Mouse (Mus musculus): ENCODE measurements around the gene Slc25a11. TPM values are rescaled to one million over a fixed set of nuclear protein-coding genes. Genes with fewer than 3 reads are reported as not detected.

The Slc25a11 gene
- polyA plus RNA-seq, 1 experiment from 2014 or later: 143 TPM

- 67% methylated on average over 14 of the region's 14 CpGs for WGBS (ENCODE audit: insufficient replicate concordance)
- H3K27ac ChIP-seq (ENCODE audit: low read depth): no peak overlapping the region
- TF ChIP-seq CTCF (IDR thresholded peaks at IDR 0.05; ENCODE audit: low read depth) (peak; percentile 95), EP300 (IDR thresholded peaks at IDR 0.05; ENCODE audit: low read depth) (no peak)
- no peak overlapping the region for H3K9ac ChIP-seq (replicated peaks)
- ATAC-seq (peak; percentile 61), DNase-seq (peak; percentile 79)
- peaks cover 29% of the 10 kb centered on the region for H3K36me3 ChIP-seq (replicated peaks; ENCODE audit: insufficient read depth, low read length)
- no peak overlapping the region for H3K4me2 ChIP-seq (ENCODE audit: low read depth, low read length)
- no peaks in the 10 kb centered on the region for H3K4me1 ChIP-seq (ENCODE audit: insufficient read depth)
- H3K9me3 ChIP-seq (ENCODE audit: low read length): no peaks in the 10 kb centered on the region
- no peak overlapping the region for H3K4me3 ChIP-seq (ENCODE audit: low read depth, low read length)
- H3K27me3 ChIP-seq (ENCODE audit: insufficient read depth, low read length): no peaks in the 10 kb centered on the region
These were observed 42.2 kb downstream of the Slc25a11 start for GRCm38 (mm10) chr11:70605024-70605566.

DNA sequence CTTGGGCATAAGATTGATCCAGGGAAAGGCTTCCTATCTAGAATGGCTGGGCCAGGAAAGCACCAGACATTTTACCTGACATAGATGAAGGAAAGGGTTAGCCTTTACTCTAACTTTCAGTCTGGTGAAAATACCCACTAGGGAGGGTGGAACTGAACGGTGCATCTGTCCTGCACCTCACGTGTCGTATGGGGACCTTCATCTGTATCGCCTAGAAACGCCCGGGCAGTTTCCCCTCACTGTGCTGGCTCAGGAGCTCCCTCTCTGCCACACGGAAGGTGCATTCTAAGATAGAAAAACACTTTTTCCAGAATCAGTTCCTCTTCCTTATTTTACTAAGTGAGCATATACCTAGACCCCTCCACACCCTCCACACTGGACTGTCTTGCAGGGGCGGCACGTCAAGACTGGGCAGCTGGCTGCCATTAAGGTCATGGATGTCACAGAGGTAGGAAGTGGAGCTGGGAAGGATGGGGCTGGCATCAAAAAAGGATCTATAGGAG, 48.8 kb downstream of the Slc25a11 start:
- Histone ChIP-seq H3K4me3 (ENCODE audit: low read depth, low read length) (no peak overlapping the region), H3K27me3 (ENCODE audit: insufficient read depth, low read length) (no peaks in the 10 kb centered on the region), H3K9ac (replicated peaks) (no peak overlapping the region), H3K4me2 (ENCODE audit: low read depth, low read length) (no peak overlapping the region), H3K4me1 (ENCODE audit: insufficient read depth) (peaks cover 15% of the 10 kb centered on the region; the same call in 1 of the 2 replicates), H3K36me3 (replicated peaks; ENCODE audit: insufficient read depth, low read length) (peaks cover 9% of the 10 kb centered on the region; the same call in 1 of the 2 replicates), H3K27ac (ENCODE audit: low read depth) (no peak overlapping the region), H3K9me3 (ENCODE audit: low read length) (no peaks in the 10 kb centered on the region)
- DNase-seq (no peak), ATAC-seq (no peak)
- TF ChIP-seq EP300 (IDR thresholded peaks at IDR 0.05; ENCODE audit: low read depth) (no peak), CTCF (IDR thresholded peaks at IDR 0.05; ENCODE audit: low read depth) (no peak)
- WGBS (ENCODE audit: insufficient replicate concordance): 85% methylated on average over 9 of the region's 9 CpGs

DNA sequence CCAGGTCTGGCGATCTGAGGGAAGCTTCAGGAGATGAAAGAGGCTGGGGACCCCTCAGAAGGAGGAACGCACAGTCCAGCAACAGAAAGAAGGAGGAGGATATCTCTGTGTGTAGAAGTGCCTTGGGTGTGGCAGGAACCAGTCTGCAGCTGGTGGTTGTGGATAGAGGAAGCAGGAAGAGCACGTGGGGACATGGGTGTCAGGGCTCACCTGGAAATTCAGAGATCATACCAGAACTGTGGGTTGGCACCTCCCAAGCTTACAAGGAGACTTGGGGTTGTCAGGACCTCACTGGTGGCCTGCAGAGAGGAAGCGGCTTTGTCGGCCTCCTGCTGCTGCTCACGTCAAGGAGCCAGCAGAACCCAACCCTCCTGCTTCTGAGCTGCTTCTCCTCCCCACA, 50.0 kb downstream of the Slc25a11 start:
- TF ChIP-seq CTCF (IDR thresholded peaks at IDR 0.05; ENCODE audit: low read depth) (no peak), EP300 (IDR thresholded peaks at IDR 0.05; ENCODE audit: low read depth) (no peak)
- WGBS (ENCODE audit: insufficient replicate concordance): 50% methylated on average over 6 of the region's 6 CpGs
- H3K9me3 ChIP-seq (ENCODE audit: low read length): no peaks in the 10 kb centered on the region
- ATAC-seq (peak; percentile 54; the same call in 1 of the 2 replicates), DNase-seq (no peak)
- H3K4me2 ChIP-seq (ENCODE audit: low read depth, low read length): no peak overlapping the region
- H3K27me3 ChIP-seq (ENCODE audit: insufficient read depth, low read length): no peaks in the 10 kb centered on the region
- H3K27ac ChIP-seq (ENCODE audit: low read depth): 0 out of 2 replicates have a peak overlapping the region, but pooled peaks have one; percentile 16
- no peak overlapping the region for H3K4me3 ChIP-seq (ENCODE audit: low read depth, low read length)
- peaks cover 19% of the 10 kb centered on the region for H3K4me1 ChIP-seq (ENCODE audit: insufficient read depth)
- no peak overlapping the region for H3K9ac ChIP-seq (replicated peaks)
- 0 out of 2 replicates have a peak, but pooled peaks cover 9% of the 10 kb centered on the region for H3K36me3 ChIP-seq (replicated peaks; ENCODE audit: insufficient read depth, low read length)

GRCm38 (mm10) chr11:70596094-70596493, 51.2 kb downstream of the Slc25a11 start:
- H3K9me3 ChIP-seq (ENCODE audit: low read length): no peaks in the 10 kb centered on the region
- no peak overlapping the region for H3K4me3 ChIP-seq (ENCODE audit: low read depth, low read length)
- H3K27ac ChIP-seq (ENCODE audit: low read depth): peak overlapping the region; percentile 57
- no peak overlapping the region for H3K9ac ChIP-seq (replicated peaks)
- no peak for DNase-seq
- WGBS (ENCODE audit: insufficient replicate concordance): 64% methylated on average over 4 of the region's 4 CpGs
- ATAC-seq: no peak
- peaks cover 24% of the 10 kb centered on the region for H3K4me1 ChIP-seq (ENCODE audit: insufficient read depth)
- H3K27me3 ChIP-seq (ENCODE audit: insufficient read depth, low read length): no peaks in the 10 kb centered on the region
- 0 out of 2 replicates have a peak, but pooled peaks cover 9% of the 10 kb centered on the region for H3K36me3 ChIP-seq (replicated peaks; ENCODE audit: insufficient read depth, low read length)
- TF ChIP-seq EP300 (IDR thresholded peaks at IDR 0.05; ENCODE audit: low read depth) (no peak), CTCF (IDR thresholded peaks at IDR 0.05; ENCODE audit: low read depth) (no peak)
- H3K4me2 ChIP-seq (ENCODE audit: low read depth, low read length): no peak overlapping the region

- DNase-seq (no peak), ATAC-seq (0 out of 2 replicates have a peak, but pooled peaks have one; percentile 19)
- 42% methylated on average over 2 of the region's 2 CpGs for WGBS (ENCODE audit: insufficient replicate concordance)
- Histone ChIP-seq H3K27me3 (ENCODE audit: insufficient read depth, low read length) (no peaks in the 10 kb centered on the region), H3K36me3 (replicated peaks; ENCODE audit: insufficient read depth, low read length) (0 out of 2 replicates have a peak, but pooled peaks cover 9% of the 10 kb centered on the region), H3K27ac (ENCODE audit: low read depth) (peak overlapping the region; percentile 57), H3K4me1 (ENCODE audit: insufficient read depth) (peaks cover 24% of the 10 kb centered on the region), H3K9me3 (ENCODE audit: low read length) (no peaks in the 10 kb centered on the region), H3K4me3 (ENCODE audit: low read depth, low read length) (no peak overlapping the region), H3K9ac (replicated peaks) (no peak overlapping the region), H3K4me2 (ENCODE audit: low read depth, low read length) (no peak overlapping the region; the same call in 1 of the 2 replicates)
- TF ChIP-seq EP300 (IDR thresholded peaks at IDR 0.05; ENCODE audit: low read depth) (no peak), CTCF (IDR thresholded peaks at IDR 0.05; ENCODE audit: low read depth) (no peak)
These were observed 51.6 kb downstream of the Slc25a11 start for GRCm38 (mm10) chr11:70595638-70596037.

- no peak for DNase-seq
- WGBS (ENCODE audit: insufficient replicate concordance): 60% methylated on average over 15 of the region's 15 CpGs
- 0 out of 2 replicates have a peak, but pooled peaks cover 7% of the 10 kb centered on the region for H3K36me3 ChIP-seq (replicated peaks; ENCODE audit: insufficient read depth, low read length)
- peak overlapping the region; percentile 57 for H3K27ac ChIP-seq (ENCODE audit: low read depth)
- TF ChIP-seq CTCF (IDR thresholded peaks at IDR 0.05; ENCODE audit: low read depth) (no peak), EP300 (IDR thresholded peaks at IDR 0.05; ENCODE audit: low read depth) (no peak)
- H3K9me3 ChIP-seq (ENCODE audit: low read length): no peaks in the 10 kb centered on the region
- no peak overlapping the region for H3K9ac ChIP-seq (replicated peaks)
- H3K4me2 ChIP-seq (ENCODE audit: low read depth, low read length): no peak overlapping the region
- ATAC-seq: 0 out of 2 replicates have a peak, but pooled peaks have one; percentile 35
- H3K4me3 ChIP-seq (ENCODE audit: low read depth, low read length): no peak overlapping the region
- H3K4me1 ChIP-seq (ENCODE audit: insufficient read depth): peaks cover 24% of the 10 kb centered on the region
- H3K27me3 ChIP-seq (ENCODE audit: insufficient read depth, low read length): no peaks in the 10 kb centered on the region
These were observed 52.9 kb downstream of the Slc25a11 start for GRCm38 (mm10) chr11:70594253-70594989.

Other genes with a start within 250 kb of the Slc25a11 start
- 6.1 and 6.4 TPM in 2 replicates for gene Pelp1, start 237.4 kb downstream of the Slc25a11 start, polyA plus RNA-seq (2015; fragmentation: Nextera tagmentation; extraction: Ambion mirVana)
- gene Arrb2, start 214.8 kb downstream of the Slc25a11 start, polyA plus RNA-seq (2015; fragmentation: Nextera tagmentation; extraction: Ambion mirVana): 20.0 and 21.8 TPM in 2 replicates
- gene Med11, start 195.6 kb downstream of the Slc25a11 start, polyA plus RNA-seq (2015; fragmentation: Nextera tagmentation; extraction: Ambion mirVana): 14.3 and 15.1 TPM in 2 replicates
- 0.59 and 0.70 TPM in 2 replicates for gene Zmynd15, start 188.0 kb downstream of the Slc25a11 start, polyA plus RNA-seq (2015; fragmentation: Nextera tagmentation; extraction: Ambion mirVana)
- 9.2 and 9.4 TPM in 2 replicates for gene Cxcl16, start 187.5 kb downstream of the Slc25a11 start, polyA plus RNA-seq (2015; fragmentation: Nextera tagmentation; extraction: Ambion mirVana)
- 1.7 and 2.8 TPM in 2 replicates for gene Tm4sf5, start 142.2 kb downstream of the Slc25a11 start, polyA plus RNA-seq (2015; fragmentation: Nextera tagmentation; extraction: Ambion mirVana)
- 1.0 and 1.4 TPM in 2 replicates for gene Vmo1, start 132.9 kb downstream of the Slc25a11 start, polyA plus RNA-seq (2015; fragmentation: Nextera tagmentation; extraction: Ambion mirVana)
- 28.0 and 30.8 TPM in 2 replicates for gene Gltpd2, start 128.3 kb downstream of the Slc25a11 start, polyA plus RNA-seq (2015; fragmentation: Nextera tagmentation; extraction: Ambion mirVana)
- gene Psmb6, start 122.1 kb downstream of the Slc25a11 start, polyA plus RNA-seq (2015; fragmentation: Nextera tagmentation; extraction: Ambion mirVana): 317 and 325 TPM in 2 replicates
- gene Gm40193, start 114.5 kb downstream of the Slc25a11 start, polyA plus RNA-seq (2015; fragmentation: Nextera tagmentation; extraction: Ambion mirVana): not detected in 2 replicates
- 1.6 and 1.8 TPM in 2 replicates for gene Pld2, start 107.4 kb downstream of the Slc25a11 start, polyA plus RNA-seq (2015; fragmentation: Nextera tagmentation; extraction: Ambion mirVana)
- gene Mink1, start 84.6 kb downstream of the Slc25a11 start, polyA plus RNA-seq (2015; fragmentation: Nextera tagmentation; extraction: Ambion mirVana): 3.7 and 3.9 TPM in 2 replicates
- not detected in 2 replicates for gene 4930544D05Rik, start 31.6 kb downstream of the Slc25a11 start, polyA plus RNA-seq (2015; fragmentation: Nextera tagmentation; extraction: Ambion mirVana)
- gene Chrne, start 28.3 kb downstream of the Slc25a11 start, polyA plus RNA-seq (2015; fragmentation: Nextera tagmentation; extraction: Ambion mirVana): 0.19 TPM in 1 of 2 replicates, not detected in the other
- 3.5 and 4.1 TPM in 2 replicates for gene Gp1ba, start 8.4 kb downstream of the Slc25a11 start, polyA plus RNA-seq (2015; fragmentation: Nextera tagmentation; extraction: Ambion mirVana)
- gene Rnf167, start 244 bp downstream of the Slc25a11 start, polyA plus RNA-seq (2015; fragmentation: Nextera tagmentation; extraction: Ambion mirVana): 54.8 and 55.3 TPM in 2 replicates
- 918 and 940 TPM in 2 replicates for gene Pfn1, start 7.2 kb upstream of the Slc25a11 start, polyA plus RNA-seq (2015; fragmentation: Nextera tagmentation; extraction: Ambion mirVana)
- gene Eno3, start 9.7 kb upstream of the Slc25a11 start, polyA plus RNA-seq (2015; fragmentation: Nextera tagmentation; extraction: Ambion mirVana): 4.0 and 21.3 TPM in 2 replicates
- 36.6 and 42.1 TPM in 2 replicates for gene Spag7, start 21.9 kb upstream of the Slc25a11 start, polyA plus RNA-seq (2015; fragmentation: Nextera tagmentation; extraction: Ambion mirVana)
- 2.8 and 3.4 TPM in 2 replicates for gene Camta2, start 40.6 kb upstream of the Slc25a11 start, polyA plus RNA-seq (2015; fragmentation: Nextera tagmentation; extraction: Ambion mirVana)
- gene Inca1, start 52.7 kb upstream of the Slc25a11 start, polyA plus RNA-seq (2015; fragmentation: Nextera tagmentation; extraction: Ambion mirVana): 8.3 and 10.8 TPM in 2 replicates
- 1.8 and 2.2 TPM in 2 replicates for gene Kif1c, start 53.1 kb upstream of the Slc25a11 start, polyA plus RNA-seq (2015; fragmentation: Nextera tagmentation; extraction: Ambion mirVana)
- gene Zfp3, start 116.7 kb upstream of the Slc25a11 start, polyA plus RNA-seq (2015; fragmentation: Nextera tagmentation; extraction: Ambion mirVana): 1.9 and 2.0 TPM in 2 replicates
- 2.6 and 3.0 TPM in 2 replicates for gene Scimp, start 165.1 kb upstream of the Slc25a11 start, polyA plus RNA-seq (2015; fragmentation: Nextera tagmentation; extraction: Ambion mirVana)
- 18.3 and 18.5 TPM in 2 replicates for gene Rabep1, start 197.3 kb upstream of the Slc25a11 start, polyA plus RNA-seq (2015; fragmentation: Nextera tagmentation; extraction: Ambion mirVana)

Data from liver, postnatal 0 days (tissue).